Mouse (Mus musculus) kidney, adult 18-20 months (tissue): Measurements from ENCODE around the gene Sec13.
A peak's percentile ranks its signal among the peaks of the same experiment; 100 is the strongest.
"Not testable (repeated sequence)": the region's sequence is repeated elsewhere in the genome, so short reads cannot be mapped to it uniquely, and the experiment has no call there.

Source experiments
- DNase-seq: peaks from one replicate; pipeline ENCODE4 v3.0.0; 2021

Sec13 gene

DNA sequence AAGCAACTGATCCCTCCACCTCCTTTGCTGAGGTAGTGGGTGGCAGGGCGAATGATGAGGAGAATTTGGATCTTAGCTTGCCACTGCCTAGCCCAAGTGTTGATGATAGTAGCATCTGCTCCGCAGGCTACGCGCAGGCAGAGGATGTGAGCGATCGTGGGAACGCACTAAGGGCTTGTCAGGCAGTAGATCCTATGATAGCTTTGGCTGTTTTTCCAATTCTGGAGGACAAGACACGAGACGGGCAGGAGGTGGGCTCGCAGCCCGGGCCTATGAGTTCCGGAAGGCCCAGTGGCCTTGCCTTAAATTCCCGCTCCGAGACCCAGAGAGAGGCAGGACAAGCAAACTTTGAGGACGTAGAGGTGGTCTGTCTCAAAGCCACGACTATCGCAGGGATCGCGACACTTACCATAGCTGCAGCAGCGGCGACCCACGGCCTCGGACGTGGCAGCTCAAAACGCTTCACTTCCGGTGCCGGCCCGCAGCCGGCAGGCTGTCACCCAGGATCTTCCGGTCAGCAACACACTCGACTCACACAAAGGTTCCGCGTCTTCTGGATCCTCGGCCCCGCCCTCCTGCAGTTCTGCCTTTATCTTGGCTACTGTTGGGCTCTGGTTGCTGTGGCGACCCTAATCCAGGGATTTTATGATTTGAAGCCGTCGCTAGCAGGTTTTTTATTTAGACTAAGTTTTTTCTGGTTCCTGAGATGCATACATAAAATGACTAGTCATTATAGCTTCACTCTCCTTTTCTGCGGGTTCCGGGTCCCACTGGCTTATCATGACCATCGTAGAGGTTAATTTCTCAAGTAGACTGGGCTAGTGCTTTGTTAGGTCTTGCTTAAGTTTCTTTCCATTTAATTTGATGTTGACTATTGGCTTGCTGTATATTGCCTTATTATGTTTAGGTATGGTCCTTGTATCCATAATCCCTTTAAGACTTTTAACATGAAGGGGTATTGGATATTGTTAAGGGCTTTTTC is at the start of gene Sec13:
Sec13 (minus strand) TSS at position 508 of the 982 bp plus-strand sequence.
- peak; percentile 87 for DNase-seq

DNA sequence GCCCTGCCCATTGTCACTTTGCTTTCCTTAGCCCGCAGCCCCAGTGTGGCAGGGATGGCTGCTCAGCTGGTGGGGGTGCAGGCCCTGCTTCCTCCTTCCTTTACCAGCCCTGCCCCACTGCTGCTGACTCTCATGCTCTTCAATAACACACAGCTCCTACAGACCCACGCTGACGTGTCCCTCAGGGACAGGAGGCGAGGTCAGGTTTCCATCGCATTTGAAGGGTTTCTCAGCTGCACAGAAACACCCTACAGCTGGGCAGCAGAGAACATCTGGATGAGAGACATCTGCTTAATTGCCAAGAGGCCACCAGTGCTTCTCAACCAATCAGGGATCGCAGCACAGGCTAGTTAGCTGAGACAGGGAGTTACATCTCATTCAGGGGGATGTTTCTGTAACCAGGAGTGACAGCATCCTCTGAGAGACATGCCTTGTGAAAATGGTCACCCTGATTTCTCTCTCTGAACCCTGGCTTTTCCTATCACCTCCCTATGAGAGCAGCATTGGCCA is 47.0 kb upstream of the Sec13 start:
- DNase-seq: no peak

DNA sequence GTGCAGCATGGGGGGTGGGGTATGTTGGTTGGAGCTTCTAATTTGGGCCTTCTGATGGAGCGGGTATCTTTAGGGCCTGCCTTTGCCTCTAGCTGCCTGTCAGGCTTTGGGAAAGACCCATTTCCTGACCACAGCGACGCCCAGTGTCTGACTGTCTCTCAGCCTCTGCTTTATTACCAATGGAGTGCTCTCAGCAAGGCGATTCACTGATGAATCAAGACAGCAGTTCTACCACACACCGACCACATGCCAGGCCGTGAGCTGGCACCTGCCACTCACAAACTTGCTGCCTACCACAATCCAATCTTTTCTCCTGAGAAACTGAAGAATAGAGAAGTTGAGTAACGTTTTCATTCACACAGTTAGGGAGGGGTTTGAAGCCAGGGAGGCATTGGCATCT is 45.1 kb upstream of the Sec13 start:
- DNase-seq: no peak

DNA sequence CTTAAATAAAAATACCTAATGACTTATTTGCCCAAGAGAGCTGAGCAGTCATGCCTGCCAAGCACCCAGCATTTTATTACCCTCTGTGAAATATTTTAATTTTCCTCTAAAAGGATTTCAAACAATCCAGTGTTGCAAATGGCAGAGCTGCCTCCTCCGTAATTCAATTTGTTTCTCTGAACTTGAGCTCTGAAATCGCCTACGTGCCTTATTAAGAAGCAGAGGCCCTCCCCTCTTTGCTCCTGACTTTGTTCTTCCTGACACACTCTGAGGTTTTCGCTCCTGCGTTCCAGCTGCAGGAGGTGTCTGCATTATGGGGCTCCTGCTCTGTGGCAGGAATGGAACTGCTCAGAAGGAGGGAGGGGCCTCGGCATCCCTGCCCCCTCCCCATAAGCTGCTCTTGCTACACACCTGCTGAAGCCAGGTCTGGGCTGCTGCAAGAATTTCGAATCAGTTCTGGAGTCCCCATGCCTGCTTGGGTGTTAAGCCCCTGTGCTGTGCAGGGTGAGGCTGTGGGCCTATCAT is 37.7 kb upstream of the Sec13 start:
- DNase-seq: no peak

DNA sequence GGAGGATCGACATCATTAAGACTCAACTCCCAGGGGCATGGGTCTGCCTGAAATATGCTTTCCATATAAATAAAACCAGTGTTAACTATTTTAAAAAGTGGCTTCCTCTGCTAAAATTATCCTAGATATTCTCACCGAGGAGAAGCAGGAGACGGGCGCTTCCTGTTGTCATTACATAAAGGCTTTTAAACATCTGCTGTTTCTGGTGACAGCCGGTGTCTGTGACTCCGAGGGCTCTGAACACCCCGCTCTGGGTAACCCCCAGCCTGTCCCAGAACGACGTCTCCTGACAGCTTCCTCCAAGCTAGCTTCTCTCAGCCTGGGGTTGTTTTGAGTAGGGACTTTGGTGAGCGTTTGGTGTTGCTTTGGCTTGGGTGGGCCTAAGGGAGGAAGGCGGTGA is 28.3 kb upstream of the Sec13 start:
- no peak for DNase-seq

DNA sequence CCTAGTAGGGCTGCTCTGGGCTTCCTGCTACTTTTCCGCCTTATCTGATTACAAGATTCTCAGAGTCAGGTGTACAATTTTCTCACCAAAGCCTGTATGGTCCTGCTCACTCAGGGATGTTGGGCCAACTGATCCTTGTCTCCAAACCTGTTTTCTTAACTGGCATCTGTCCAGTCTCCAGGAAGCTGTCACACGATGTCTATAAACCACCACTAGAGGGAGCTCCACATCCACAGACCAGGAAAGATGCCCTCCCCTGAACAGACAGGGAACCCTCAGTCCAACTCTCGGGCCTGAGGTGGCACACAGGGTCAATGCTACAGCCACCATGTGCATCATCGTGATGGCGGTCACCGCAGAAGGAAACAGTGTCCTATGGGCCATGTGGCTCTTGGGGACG is 21.1 kb upstream of the Sec13 start:
- peak; percentile 68 for DNase-seq

DNA sequence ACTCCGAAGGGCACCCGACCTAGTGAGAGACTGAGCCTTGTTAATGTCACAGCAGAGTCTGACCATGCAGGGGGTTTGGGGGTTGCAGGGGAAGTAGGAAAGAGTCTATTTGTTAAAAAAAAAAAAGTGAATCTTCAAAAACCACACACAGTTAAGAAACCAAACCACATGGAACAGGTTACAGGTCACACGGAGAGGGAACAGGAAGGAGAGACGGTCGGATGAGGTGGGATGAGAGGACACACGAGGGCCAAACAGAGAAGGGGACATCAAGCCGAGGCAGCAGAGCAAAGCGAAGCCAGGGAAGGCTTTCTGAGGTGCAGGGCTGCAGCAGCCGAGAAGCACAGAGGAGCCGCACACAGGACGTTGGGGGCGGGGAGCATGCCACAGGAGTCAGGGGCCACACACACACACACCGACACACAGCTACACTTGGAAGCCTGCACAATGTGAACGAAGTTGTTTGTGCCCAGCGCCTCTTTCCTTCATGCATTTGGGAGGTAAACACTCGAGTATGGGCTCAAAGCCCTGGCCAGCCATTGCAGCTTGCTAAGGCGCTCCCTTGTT is 8.7 kb upstream of the Sec13 start:
- no peak for DNase-seq

DNA sequence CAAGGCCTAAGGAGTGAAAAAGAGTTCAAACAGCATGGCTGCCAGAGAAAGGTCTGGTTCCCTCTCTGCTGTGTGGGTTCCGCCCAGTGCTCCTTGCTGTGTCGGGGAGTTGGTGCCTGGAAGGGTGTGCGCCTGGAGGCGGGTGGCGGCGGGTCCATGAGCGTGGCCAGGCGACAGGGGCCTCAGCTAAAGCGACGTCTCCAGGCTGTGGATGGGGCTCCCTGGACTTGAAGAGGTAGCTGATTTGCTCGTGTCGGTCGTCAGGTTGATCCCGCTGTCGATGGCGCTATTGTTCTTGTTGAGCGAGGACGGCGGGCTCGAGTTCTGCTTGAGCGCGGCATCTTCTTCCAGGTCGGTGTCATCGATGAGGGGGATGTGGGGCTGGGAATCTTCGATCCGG is 7.8 kb upstream of the Sec13 start:
- no peak for DNase-seq

DNA sequence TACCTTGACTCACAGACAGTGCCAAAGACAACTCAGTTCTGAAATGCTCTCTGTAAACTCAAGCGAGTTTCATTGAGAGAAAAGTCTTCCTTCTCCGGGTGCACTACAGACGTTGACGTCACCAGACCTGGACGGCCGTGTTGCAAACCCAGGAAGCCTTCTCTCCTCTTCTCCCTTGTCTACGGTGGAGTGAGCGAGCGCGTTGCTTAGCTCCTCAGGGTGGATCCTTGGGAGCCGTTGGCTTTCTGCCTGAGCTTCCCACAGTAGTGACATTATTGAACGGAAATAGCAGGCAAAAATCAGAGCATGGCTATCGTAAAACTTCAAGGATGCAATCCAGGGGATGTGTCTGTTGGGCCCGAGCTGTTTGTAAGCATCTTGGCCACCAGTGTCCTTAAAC is 6.7 kb upstream of the Sec13 start:
- DNase-seq: no peak

DNA sequence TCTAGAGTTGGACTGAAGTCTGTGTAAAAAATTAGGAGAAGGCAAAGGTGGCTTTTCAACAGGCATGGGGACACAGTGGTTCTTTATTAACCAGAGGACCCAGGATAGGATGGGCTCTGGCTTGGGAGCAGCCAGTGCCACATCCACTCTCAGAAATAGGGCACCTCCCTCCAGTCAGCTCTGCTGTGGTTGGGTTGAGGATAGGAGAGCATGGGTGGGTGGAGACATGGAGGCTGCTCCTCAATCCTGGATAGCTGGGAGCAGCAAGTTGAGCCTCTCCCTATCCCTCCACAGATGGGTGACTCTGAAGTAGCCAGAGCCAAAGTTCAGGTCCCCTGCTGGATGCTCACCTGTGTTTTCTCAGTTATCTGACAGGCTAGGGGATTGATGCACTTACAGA is 4.6 kb upstream of the Sec13 start:
- DNase-seq: no peak

DNA sequence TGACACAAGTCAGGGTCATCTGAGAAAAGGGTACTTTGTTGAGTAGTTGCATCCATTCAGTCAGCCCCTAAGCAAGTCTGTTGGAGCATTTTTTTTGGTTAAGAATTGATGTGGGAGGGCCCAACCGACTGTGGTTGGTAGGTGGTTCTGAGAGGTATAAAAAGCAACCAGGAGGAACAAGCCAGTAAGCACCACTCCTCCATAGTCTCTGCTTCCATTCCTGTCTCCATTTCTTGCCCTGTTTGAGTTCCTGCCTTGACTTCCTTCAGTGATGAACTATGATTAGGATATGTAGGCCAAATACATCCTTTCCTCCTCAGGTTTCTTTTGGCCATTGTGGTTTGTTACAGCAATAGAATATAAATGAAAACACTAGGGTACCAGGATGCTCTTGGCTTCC is 2.6 kb upstream of the Sec13 start:
- no peak for DNase-seq

DNA sequence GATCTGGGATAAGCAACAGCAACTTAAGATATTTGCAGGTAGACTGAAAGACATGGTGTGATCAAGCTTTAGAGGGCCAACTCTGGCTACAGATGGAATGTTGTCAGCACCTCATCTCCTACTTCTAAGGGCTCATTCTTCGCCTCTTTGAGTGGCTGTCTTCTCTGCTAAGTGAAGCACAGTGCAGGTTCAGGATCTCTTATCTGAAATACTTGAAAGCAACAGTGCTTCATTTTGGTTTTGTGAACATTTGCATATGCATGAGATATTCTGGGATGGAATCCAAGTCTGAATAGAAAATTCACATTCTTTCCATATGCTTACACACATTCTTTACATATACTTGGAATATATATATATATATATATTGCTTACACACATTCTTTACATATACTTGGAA is 1.8 kb upstream of the Sec13 start:
- DNase-seq: no peak

DNA sequence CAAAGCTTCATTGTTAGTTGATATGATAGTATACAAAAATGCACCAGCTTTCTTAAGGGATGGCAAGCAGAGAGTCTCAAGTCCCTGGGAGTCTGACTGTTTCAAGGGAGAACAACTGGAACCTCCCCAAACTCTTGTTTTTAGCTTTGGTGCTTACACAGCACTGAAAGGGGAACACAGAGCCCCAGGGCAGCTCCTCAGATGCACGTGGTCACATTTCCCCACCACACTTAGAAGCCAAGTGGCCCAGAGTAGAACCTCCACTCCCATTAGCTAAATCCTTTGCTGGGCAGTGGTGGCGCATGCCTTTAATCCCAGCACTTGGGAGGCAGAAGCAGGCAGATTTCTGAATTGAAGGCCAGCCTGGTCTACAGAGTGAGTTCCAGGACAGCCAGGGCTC is 882 bp upstream of the Sec13 start:
- no peak for DNase-seq

DNA sequence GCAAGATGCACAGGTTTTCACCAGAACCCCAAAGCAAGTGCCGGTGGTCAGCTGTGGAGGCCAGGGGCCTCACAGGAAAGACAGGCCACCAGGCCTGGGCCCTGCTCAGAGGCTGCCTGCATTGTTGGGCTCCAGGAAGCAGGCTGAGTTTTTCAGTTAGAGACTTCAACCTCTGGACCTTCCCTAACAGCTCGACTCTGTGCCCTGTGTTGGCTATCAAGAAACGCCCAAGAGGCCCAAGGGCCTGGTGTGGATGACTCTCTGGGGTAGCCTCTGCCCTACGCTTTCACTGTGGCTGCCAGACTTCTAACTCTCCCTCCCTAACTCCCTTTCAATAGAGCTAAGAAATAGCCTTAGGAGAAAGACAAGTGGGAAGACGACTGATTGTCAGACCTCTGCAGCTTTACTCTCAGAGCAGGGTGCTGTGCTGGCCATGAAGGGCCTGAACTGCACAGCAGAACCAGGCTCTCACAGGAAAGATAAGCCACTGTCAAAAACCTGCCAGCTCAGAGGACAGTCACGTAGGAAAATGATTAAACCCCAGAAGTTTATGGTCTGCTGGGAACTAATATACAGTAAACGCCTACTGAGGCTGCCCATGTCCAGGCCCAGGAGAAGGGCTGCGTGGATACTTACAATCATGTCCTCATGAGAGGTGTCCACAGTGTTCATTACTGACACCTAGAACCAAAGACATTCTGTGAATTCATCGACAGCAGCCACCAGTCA is 3.1 kb downstream of the Sec13 start:
- no peak for DNase-seq

DNA sequence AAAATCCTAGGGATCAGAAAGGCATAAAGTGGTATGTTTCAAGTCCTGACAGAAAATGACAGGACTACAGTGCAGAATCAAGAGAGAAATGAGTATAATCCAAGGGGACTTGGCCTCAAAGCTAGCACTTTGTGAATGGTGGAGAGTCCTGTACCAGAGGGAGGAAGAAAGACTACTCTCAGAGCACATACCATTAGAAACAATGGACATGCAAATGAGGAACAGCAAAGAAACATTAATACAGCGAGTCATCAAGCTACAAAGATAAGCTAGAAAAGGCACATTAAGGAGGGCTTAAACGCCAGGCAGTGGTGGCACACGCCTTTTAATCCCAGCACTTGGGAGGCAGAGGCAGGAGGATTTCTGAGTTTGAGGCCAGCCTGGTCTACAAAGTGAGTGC is 9.2 kb downstream of the Sec13 start:
- DNase-seq: no peak

DNA sequence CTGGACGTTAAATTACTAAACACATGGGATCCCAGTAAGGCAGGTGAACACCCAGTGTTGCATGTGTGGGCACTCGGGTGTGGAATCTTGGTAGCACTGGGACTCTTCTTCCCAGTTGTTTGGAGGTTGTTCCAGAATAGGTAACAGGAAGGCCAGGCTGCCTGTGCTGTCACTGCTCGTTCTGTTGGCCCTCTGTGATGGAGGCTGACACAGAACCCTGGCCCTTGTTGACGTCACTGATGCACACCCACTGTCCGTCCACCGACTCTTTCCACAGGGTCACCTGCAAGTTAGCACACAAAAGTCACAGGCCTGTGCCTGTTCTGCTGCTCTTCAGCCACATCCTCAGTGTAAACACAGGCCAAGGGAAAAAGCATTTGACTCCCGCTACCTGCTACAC is 12.4 kb downstream of the Sec13 start:
- DNase-seq: no peak

DNA sequence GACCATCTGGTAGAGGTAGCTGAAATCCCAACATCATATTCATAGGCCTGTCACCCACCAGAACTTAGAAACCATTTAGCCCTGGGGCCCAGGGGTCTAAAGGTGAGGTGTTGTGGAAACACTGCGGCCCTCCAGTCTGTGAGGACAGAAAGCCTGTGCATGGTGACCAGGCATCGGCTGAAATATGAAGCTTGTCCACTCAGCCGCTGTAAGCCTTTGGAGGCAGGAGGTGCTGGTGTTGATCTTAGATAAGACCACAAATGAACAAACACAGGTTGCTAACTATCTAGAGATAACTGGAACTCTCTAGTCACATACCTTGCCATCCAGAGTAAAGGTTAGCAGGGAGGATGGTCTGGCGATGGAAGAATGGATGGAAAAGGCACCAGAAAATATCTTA is 19.5 kb downstream of the Sec13 start:
- DNase-seq: no peak

DNA sequence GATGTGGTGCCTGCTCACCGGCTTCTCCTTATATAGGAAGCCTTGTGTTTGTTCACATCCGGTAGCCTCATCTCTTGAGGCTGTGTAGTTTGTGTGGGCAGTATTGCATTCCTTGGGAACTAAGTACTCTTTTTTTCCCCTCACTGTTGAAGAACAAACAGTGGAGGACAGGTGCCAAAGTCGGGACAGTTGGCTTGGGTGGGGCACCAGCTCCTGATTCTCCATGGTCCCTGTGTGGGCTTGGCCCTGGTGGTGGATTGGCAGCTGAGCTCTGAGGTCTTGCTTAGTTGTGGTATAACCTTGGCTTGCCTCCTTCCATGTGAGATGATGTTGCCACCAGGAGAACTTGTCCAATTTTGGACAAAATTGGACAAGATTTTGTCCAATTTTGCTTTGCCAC is 20.7 kb downstream of the Sec13 start, which contains the start of gene Ghrl:
Ghrl (minus strand) TSS at position 3 of the 400 bp plus-strand sequence.
- no peak for DNase-seq

DNA sequence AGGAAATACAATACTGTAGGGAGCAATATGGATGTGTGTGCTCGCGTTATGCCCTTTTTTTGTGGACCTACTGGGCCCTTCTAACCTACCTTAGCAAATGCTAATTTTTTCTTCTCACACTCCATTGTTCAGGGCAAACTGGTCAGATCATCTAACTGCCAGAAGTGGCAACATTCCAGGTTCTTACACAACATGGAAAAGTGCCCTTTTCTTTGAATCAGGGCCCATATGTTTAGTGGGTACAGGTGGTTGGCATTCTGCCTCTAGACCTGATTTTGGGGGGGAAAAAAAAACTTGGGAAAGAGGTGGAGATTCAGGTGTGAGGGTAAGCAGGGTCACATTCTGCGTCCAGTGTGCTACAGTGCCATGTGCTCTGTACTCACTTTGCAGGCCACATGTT is 23.0 kb downstream of the Sec13 start:
- DNase-seq: no peak

DNA sequence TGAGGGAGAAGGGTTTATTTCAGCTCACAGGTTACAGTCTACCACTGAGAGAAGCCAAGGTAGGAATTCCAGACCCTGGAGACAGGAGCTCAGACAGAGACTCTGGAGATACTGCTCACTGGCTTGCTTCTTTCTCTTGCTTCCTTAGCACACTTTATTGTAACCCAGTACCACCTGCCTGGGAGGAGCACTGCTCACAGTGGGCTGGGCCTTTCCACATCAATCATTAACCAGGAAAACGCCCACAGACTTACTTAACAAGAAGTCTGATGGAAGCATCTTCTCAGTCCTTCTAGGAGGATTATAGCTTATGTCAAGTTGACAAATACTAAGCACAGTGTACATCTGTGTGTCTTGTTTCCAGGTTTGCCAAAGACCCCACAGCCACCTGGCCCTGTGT is 25.7 kb downstream of the Sec13 start:
- DNase-seq: peak; percentile 25

DNA sequence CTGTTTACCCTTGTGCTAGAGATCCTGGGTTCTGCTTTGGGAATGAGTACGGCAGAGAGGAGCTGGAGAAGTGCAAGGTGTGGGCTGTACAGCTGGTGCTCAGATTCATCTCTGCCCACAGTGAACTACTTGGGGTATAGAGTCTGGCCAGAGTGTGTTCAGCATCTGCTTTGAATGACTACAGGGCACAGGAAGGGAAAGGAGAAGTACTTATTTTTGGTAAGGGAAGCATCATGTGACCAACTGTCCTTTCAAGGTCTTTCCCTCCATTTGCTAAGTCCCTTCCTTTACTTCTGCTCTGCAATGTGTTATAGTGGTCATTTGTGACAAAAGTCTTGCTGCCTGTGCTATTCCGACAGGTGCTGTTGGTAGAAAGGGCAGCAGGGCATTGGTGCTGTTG is 26.3 kb downstream of the Sec13 start:
- DNase-seq: no peak

DNA sequence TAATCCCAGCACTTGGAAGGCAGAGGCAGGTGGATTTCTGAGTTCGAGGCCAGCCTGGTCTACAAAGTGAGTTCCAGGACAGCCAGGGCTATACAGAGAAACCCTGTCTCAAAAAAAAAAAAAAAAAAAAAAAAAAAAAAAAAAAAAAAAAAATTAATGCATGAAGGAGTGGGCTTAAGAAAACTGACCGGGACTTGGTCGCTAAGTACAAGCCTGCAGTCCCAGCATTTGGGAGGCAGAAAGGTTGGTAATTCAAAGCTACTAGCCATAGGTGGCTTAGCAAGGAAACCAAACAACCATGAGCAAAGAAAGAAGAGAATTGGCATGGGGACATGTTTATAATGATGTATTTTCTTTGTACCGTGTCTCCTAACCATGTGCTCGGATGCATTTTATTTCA is 27.2 kb downstream of the Sec13 start:
- DNase-seq: not testable (repeated sequence)

DNA sequence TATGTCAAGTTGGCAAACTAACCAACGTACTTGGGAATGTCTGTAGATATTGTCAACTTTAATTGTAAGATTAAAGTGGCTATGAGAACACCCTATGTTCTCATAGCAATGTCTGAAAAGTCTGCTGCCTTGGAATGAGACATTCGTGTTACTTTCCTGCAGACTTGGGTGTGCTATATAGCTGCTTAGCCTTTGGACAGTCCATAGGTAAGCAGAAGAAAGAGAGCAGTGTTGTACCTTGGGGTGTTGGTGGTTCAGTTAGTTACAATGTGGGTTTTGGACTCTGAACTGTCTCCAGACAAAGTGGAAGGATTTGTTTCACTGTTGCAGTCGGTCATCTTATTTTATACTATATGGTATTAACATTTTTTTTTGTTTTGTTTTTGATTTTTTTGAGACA is 27.8 kb downstream of the Sec13 start:
- DNase-seq: no peak
